Mouse (Mus musculus): ENCODE data around the gene Kctd6. TPM values are rescaled to one million over a fixed set of nuclear protein-coding genes. Genes with fewer than 3 reads are reported as not detected.

The Kctd6 gene
- polyA plus RNA-seq, 1 experiment from 2014 or later, result 17.8 TPM

DNA sequence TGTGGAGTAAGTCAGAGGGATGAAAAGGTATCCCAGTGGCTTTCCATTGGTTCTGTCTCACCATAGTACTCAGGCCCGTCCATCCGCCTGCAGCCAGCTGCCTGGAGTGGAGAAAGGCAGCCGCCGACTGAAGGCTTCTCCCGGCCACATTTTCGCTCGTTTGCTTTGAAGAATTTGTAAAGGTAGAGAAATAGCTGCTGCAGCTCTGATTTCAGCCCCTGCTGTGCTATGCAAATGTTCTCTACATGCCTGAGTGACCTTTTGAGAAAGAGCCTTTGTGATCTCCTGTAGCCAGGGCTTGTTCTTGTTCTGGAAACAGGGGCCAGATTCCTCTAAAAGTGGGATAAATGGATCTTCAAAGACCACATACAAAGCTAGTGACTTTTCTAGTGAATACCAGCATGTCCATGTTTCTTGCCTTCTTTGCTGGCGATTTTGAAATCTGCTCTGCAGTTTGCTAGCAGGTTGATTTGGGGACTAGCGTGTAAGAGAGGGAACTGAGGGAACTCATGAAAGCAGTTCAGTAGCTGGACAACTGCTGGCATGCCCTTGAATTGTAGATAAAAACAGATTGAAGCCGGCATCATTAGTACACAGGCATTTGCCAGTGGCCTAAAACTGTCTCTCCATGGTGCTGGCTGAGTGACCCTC, 4.9 kb downstream of the Kctd6 start:
- no peak for ATAC-seq (ENCODE audit: insufficient read depth, low FRiP score, low TSS enrichment)
- peak; percentile 48 for DNase-seq (ENCODE audit: low spot score)
- H3K4me2 ChIP-seq (ENCODE audit: low read depth), result 0 out of 2 replicates have a peak overlapping the region, but pooled peaks have one; percentile 8
- WGBS, result 12% methylated on average over 10 of the region's 10 CpGs
- H3K9me3 ChIP-seq (ENCODE audit: control insufficient read depth, low read length), result no peaks in the 10 kb centered on the region
- peaks cover 2% of the 10 kb centered on the region; the same call in 1 of the 2 replicates for H3K36me3 ChIP-seq (ENCODE audit: control insufficient read depth, insufficient read depth, low read length)
- H3K4me3 ChIP-seq (ENCODE audit: low read depth, low read length), result no peak overlapping the region
- H3K4me1 ChIP-seq (ENCODE audit: control insufficient read depth, insufficient read depth, low read length), result peaks cover 17% of the 10 kb centered on the region
- H3K27ac ChIP-seq (ENCODE audit: low read depth, low read length), result no peak overlapping the region
- H3K9ac ChIP-seq (ENCODE audit: low read length), result no peak overlapping the region
- H3K27me3 ChIP-seq (ENCODE audit: control insufficient read depth, insufficient read depth, low read length), result peaks cover 8% of the 10 kb centered on the region; the same call in 1 of the 2 replicates

DNA sequence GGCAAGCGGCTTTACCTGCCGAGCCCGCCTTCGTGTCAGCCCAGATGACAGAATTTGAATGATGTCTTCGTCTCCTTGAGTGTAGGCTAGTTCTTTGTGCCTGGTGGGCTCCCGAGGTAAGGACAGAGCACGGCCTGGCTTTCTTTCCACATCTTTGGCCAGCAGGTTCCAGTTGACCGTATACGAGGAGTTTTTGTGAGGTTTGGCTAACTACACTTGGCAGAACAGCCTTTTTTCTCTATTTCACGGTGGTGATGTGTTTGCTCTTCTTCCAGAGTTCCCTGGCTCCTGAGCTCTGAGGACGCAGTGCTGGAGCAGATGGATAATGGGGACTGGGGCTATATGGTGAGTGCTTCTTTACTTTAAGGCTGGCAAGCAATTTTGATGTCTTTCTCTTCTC, 5.9 kb downstream of the Kctd6 start:
- Histone ChIP-seq H3K36me3 (ENCODE audit: control insufficient read depth, insufficient read depth, low read length) (peaks cover 2% of the 10 kb centered on the region; the same call in 1 of the 2 replicates), H3K4me2 (ENCODE audit: low read depth) (no peak overlapping the region), H3K9me3 (ENCODE audit: control insufficient read depth, low read length) (no peaks in the 10 kb centered on the region), H3K9ac (ENCODE audit: low read length) (no peak overlapping the region), H3K4me3 (ENCODE audit: low read depth, low read length) (no peak overlapping the region), H3K4me1 (ENCODE audit: control insufficient read depth, insufficient read depth, low read length) (peaks cover 14% of the 10 kb centered on the region), H3K27ac (ENCODE audit: low read depth, low read length) (no peak overlapping the region), H3K27me3 (ENCODE audit: control insufficient read depth, insufficient read depth, low read length) (peaks cover 8% of the 10 kb centered on the region; the same call in 1 of the 2 replicates)
- 46% methylated on average over 11 of the region's 11 CpGs for WGBS
- no peak for ATAC-seq (ENCODE audit: insufficient read depth, low FRiP score, low TSS enrichment)
- no peak for DNase-seq (ENCODE audit: low spot score)

GRCm38 (mm10) chr14:8220306-8220705, 6.4 kb downstream of the Kctd6 start:
- peaks cover 8% of the 10 kb centered on the region; the same call in 1 of the 2 replicates for H3K27me3 ChIP-seq (ENCODE audit: control insufficient read depth, insufficient read depth, low read length)
- H3K9ac ChIP-seq (ENCODE audit: low read length), result no peak overlapping the region
- H3K4me2 ChIP-seq (ENCODE audit: low read depth), result no peak overlapping the region
- WGBS, result 65% methylated on average over 7 of the region's 7 CpGs
- H3K4me3 ChIP-seq (ENCODE audit: low read depth, low read length), result no peak overlapping the region
- H3K36me3 ChIP-seq (ENCODE audit: control insufficient read depth, insufficient read depth, low read length), result peaks cover 2% of the 10 kb centered on the region; the same call in 1 of the 2 replicates
- H3K4me1 ChIP-seq (ENCODE audit: control insufficient read depth, insufficient read depth, low read length), result peaks cover 10% of the 10 kb centered on the region
- ATAC-seq (ENCODE audit: insufficient read depth, low FRiP score, low TSS enrichment) (no peak), DNase-seq (ENCODE audit: low spot score) (no peak)
- H3K9me3 ChIP-seq (ENCODE audit: control insufficient read depth, low read length), result no peaks in the 10 kb centered on the region
- H3K27ac ChIP-seq (ENCODE audit: low read depth, low read length), result no peak overlapping the region

DNA sequence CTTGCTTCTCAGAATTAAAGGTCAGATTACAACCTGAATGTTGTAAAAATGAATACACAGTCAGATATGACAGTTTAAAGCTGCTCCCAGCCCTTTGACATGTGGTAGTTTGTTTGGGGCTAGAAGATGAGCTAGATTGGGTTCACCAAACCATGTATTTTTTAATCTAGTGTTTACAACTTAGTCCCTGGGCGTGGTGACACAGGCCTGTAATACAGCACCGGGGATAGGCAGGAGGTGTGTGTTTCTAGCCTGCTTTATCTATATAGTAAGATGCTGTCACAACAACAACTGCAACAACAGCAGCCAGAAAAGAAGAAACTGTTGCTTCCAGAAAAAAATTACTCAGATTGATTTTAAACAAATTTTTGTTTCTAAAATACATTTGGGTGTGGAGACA, 7.0 kb downstream of the Kctd6 start:
- Histone ChIP-seq H3K4me3 (ENCODE audit: low read depth, low read length) (no peak overlapping the region), H3K27ac (ENCODE audit: low read depth, low read length) (no peak overlapping the region), H3K36me3 (ENCODE audit: control insufficient read depth, insufficient read depth, low read length) (peaks cover 2% of the 10 kb centered on the region; the same call in 1 of the 2 replicates), H3K9me3 (ENCODE audit: control insufficient read depth, low read length) (no peaks in the 10 kb centered on the region), H3K27me3 (ENCODE audit: control insufficient read depth, insufficient read depth, low read length) (peaks cover 3% of the 10 kb centered on the region; the same call in 1 of the 2 replicates), H3K9ac (ENCODE audit: low read length) (no peak overlapping the region), H3K4me1 (ENCODE audit: control insufficient read depth, insufficient read depth, low read length) (peaks cover 10% of the 10 kb centered on the region), H3K4me2 (ENCODE audit: low read depth) (no peak overlapping the region)
- ATAC-seq (ENCODE audit: insufficient read depth, low FRiP score, low TSS enrichment) (no peak), DNase-seq (ENCODE audit: low spot score) (no peak)
- 88% methylated on average over 2 of the region's 2 CpGs for WGBS

GRCm38 (mm10) chr14:8222561-8222960, 8.6 kb downstream of the Kctd6 start:
- Histone ChIP-seq H3K9me3 (ENCODE audit: control insufficient read depth, low read length) (no peaks in the 10 kb centered on the region), H3K4me3 (ENCODE audit: low read depth, low read length) (no peak overlapping the region), H3K27ac (ENCODE audit: low read depth, low read length) (no peak overlapping the region), H3K36me3 (ENCODE audit: control insufficient read depth, insufficient read depth, low read length) (peaks cover 2% of the 10 kb centered on the region; the same call in 1 of the 2 replicates), H3K9ac (ENCODE audit: low read length) (no peak overlapping the region), H3K4me1 (ENCODE audit: control insufficient read depth, insufficient read depth, low read length) (peaks cover 10% of the 10 kb centered on the region), H3K4me2 (ENCODE audit: low read depth) (no peak overlapping the region), H3K27me3 (ENCODE audit: control insufficient read depth, insufficient read depth, low read length) (no peaks in the 10 kb centered on the region)
- ATAC-seq (ENCODE audit: insufficient read depth, low FRiP score, low TSS enrichment) (no peak), DNase-seq (ENCODE audit: low spot score) (no peak)
- 93% methylated on average over 16 of the region's 16 CpGs for WGBS

GRCm38 (mm10) chr14:8223506-8224293, 9.8 kb downstream of the Kctd6 start:
- Histone ChIP-seq H3K27me3 (ENCODE audit: control insufficient read depth, insufficient read depth, low read length) (no peaks in the 10 kb centered on the region), H3K36me3 (ENCODE audit: control insufficient read depth, insufficient read depth, low read length) (peaks cover 2% of the 10 kb centered on the region; the same call in 1 of the 2 replicates), H3K27ac (ENCODE audit: low read depth, low read length) (no peak overlapping the region), H3K9ac (ENCODE audit: low read length) (no peak overlapping the region), H3K9me3 (ENCODE audit: control insufficient read depth, low read length) (no peaks in the 10 kb centered on the region), H3K4me1 (ENCODE audit: control insufficient read depth, insufficient read depth, low read length) (peaks cover 6% of the 10 kb centered on the region), H3K4me2 (ENCODE audit: low read depth) (no peak overlapping the region), H3K4me3 (ENCODE audit: low read depth, low read length) (no peak overlapping the region)
- ATAC-seq (ENCODE audit: insufficient read depth, low FRiP score, low TSS enrichment), result no peak
- no peak for DNase-seq (ENCODE audit: low spot score)
- whole genome bisulfite sequencing, result 91% methylated on average over 10 of the region's 10 CpGs

DNA sequence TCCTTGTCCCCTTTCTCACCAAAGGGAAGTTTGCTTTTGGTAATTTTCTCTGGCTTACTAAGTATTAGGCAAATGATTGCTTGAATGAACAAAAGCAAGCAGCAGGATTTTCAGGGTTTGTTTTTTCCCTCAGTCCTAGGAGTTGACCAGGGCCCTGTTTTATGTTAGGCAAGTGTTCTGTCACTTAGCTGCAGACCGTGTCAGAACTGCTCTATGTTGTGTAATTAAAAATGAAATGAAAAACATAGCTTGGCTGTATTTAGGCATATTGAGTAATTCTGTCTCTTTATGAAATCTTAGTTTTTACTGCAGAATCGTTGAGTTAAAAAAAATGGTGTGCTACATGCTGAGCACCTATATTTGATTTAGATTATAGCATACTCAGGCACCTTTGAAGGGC, 10.9 kb downstream of the Kctd6 start:
- ATAC-seq (ENCODE audit: insufficient read depth, low FRiP score, low TSS enrichment), result no peak
- no peak overlapping the region for H3K4me2 ChIP-seq (ENCODE audit: low read depth)
- WGBS, result 88% methylated on average over 2 of the region's 2 CpGs
- 0 out of 2 replicates have a peak, but pooled peaks cover 2% of the 10 kb centered on the region for H3K4me1 ChIP-seq (ENCODE audit: control insufficient read depth, insufficient read depth, low read length)
- no peak overlapping the region for H3K9ac ChIP-seq (ENCODE audit: low read length)
- no peaks in the 10 kb centered on the region for H3K9me3 ChIP-seq (ENCODE audit: control insufficient read depth, low read length)
- peaks cover 2% of the 10 kb centered on the region; the same call in 1 of the 2 replicates for H3K36me3 ChIP-seq (ENCODE audit: control insufficient read depth, insufficient read depth, low read length)
- no peak overlapping the region for H3K4me3 ChIP-seq (ENCODE audit: low read depth, low read length)
- H3K27ac ChIP-seq (ENCODE audit: low read depth, low read length), result no peak overlapping the region
- H3K27me3 ChIP-seq (ENCODE audit: control insufficient read depth, insufficient read depth, low read length), result no peaks in the 10 kb centered on the region
- no peak for DNase-seq (ENCODE audit: low spot score)

DNA sequence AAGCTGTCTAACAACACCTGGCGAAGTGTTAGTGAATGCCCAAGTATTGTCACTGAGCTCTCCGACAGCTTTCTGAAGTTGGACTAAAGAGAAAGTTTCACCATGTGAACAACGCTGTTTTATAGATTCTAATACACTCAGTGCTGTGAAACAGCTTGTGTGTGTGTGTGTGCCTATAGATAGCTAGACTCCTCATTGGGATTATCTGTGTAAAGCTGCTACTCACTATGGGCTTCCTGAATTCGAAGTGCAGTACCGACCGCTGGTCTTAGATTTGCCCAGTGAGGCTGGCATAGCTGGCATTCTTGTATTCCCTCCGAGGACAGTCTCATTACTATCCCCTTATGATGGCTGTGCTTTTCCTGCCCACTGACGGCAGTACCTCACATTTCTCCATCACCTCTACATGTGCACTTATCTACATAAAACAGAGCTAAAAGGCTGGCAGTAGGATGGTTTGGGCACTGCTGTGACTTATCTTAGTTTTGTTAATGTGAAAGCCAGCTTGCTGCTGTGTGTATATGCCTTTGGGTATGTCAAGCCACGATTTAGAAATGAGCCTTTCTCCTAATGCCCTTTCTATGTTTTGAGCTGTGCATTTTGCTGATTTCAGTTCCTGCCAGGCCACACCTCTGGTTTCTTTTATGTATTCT, 15.6 kb downstream of the Kctd6 start:
- Histone ChIP-seq H3K4me3 (ENCODE audit: low read depth, low read length) (no peak overlapping the region), H3K4me1 (ENCODE audit: control insufficient read depth, insufficient read depth, low read length) (no peaks in the 10 kb centered on the region), H3K36me3 (ENCODE audit: control insufficient read depth, insufficient read depth, low read length) (no peaks in the 10 kb centered on the region), H3K9me3 (ENCODE audit: control insufficient read depth, low read length) (no peaks in the 10 kb centered on the region), H3K27ac (ENCODE audit: low read depth, low read length) (no peak overlapping the region), H3K27me3 (ENCODE audit: control insufficient read depth, insufficient read depth, low read length) (no peaks in the 10 kb centered on the region), H3K9ac (ENCODE audit: low read length) (no peak overlapping the region), H3K4me2 (ENCODE audit: low read depth) (no peak overlapping the region)
- no peak for ATAC-seq (ENCODE audit: insufficient read depth, low FRiP score, low TSS enrichment)
- no peak for DNase-seq (ENCODE audit: low spot score)
- WGBS, result 92% methylated on average over 9 of the region's 9 CpGs

All from neural tube, embryonic 11.5 days (tissue).